Mouse (Mus musculus) ZHBTc4 (cell line): ENCODE results near the gene Sycp3.
A peak's percentile ranks its signal among the peaks of the same experiment; 100 is the strongest.

ENCODE experiments used
- DNase-seq: peaks from one replicate; pipeline ENCODE4 v3.0.0-alpha.2; 2011; ENCODE audit warnings: low read depth, low spot score

Gene Sycp3

DNA sequence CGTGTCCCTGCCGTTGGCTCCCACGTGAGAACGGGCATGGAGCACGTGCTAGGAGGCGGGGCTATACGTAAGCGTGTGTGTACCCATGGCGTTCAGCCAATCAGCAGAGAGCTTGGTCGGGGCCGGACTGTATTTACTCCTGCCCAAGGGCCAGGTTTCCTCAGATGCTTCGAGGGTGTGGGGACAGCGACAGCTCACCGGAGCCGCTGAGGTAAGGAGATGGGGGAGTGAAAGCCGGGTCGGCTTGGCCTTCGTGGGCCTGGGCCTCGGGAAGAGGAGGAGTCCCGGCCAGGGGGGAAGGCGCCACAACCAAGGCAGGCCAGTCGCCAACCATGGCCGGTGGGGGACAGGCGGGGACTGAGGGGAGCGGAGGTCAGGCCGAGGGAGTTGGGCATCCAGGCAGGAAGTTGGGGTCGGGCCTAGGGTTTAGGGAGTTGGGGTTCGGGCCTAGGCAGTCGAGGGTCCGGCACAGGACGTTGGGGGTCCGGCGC, at the start of gene Sycp3:
Sycp3 (plus strand) TSS at position 68 of the 491 bp plus-strand sequence.
- DNase-seq, result peak; percentile 72

DNA sequence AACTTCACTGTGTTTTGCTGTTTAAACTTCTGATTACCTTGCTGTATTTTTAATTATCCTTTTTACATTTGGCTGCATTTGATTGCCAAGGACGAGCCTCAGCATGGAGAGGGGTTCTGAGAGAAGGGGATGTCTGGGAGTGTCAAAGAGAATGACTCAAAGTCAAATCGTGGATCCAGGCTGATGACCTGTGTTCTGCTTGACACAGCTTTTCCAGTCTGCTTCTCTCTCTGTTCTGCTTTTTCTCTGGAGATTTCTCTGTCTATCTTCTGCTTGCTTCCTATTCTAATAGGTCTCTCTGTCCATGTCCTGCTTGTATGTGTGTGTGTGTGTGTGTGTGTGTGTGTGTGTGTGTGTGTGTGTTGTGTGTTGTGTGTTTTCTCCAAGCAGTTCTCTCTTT, 49.6 kb upstream of the Sycp3 start:
- no peak for DNase-seq

DNA sequence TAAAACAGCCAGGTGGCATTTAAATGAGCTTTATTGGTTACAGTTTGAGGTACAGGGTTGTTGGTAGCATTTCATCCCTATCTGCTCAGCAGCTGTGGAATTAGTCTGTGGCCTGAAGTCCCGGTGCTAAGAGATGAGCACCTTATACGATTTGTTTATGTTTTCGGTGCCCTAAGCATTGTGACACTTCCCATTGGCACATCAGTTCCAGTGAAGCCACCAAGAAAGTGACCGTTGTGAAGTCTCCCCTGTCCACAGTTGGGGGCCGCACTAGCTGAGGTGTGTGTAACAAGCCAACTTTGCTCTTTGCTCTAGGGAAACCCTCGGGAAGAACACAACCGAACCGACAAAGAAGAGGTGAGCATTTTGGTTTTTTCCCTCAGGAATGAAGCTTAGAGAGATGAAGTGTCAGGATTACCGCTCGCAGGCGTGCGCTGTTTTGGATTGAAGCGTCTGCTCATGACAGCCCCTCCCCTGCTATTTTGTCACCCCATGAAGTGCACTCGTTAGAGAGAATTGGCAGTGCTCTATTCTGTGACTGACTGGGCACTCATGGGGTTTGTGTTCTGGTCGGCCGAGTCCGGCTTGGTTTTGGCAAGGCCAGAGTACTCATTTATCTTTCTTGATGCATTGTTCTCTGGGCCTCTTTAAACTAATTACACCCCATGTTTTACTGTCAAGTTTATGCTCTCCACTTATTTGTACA, 46.9 kb upstream of the Sycp3 start:
- DNase-seq, result no peak

DNA sequence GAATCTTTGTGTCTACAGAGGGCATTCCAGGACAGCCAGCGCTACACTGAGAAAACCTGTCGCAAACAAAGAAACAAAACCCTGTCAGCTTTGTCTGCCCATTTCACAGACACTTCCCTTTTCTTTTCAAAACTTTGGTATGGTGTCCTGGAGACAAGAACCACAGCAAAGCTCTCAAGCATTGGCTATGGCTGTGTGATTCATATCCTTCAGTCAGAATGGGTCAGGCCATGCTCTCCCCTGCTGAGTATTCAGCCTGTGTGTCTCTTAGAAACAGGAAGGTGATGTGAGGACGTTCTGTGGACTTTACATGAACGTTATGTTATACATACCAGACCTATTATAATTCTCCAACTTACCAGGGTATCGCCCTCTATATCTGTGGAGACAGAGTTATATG, 41.7 kb upstream of the Sycp3 start:
- DNase-seq, result no peak

DNA sequence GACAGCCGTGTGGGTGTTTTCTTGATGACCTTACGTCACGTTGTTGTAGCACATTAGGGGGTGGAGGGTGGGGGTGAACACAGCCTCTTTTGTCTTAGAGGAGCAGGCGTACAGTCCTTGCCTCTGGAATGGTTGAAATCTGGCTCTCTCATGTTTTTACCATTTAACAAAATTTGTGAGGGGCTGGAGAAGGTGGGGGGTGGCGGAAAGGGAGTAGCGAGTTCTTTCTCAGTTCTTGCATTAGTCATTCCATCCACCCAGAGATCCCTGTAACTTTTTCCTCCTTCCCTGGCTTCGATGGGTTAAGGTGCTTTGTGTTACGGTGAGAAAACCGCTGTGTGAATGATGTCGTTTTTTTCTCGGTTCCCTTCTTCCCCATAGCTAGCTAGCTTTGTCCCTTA, 39.2 kb upstream of the Sycp3 start:
- DNase-seq, result no peak

DNA sequence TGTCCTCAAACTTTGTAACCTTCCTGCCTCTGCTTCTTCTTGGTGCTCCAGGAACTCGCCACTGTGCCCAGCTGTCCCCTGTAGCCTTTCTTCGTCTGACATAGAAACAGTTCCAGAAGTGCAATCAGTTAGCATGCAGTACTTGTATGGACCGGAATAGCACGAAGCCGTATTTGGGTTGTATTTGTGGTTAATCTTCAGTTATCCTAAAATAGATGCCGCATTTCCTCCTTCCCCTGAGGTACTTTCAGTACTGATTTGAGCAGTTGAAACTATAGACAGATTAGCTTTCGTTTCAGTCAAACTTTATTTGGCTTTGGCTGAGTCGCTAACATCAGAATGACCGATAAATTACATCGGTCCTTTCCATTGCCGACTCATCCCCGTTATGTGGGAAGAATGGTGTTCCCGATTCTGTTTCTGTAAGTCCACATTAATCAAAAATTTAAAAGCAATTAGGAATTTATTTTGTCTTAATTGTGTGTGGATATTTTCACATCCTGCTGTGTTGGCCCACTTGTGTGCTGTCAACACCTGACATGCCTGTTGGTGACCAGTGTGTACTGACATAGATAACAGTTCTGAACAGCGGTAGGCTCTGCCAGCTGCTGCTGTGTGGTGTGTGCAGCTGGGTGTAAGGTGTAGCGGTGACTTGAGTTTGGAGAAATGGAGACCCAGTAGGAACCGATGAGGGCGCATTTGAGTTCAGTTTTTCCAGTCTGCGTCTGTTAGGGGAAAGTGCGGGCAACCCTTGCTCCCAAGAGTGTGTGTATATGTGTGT, 38.5 kb upstream of the Sycp3 start:
- DNase-seq, result no peak

DNA sequence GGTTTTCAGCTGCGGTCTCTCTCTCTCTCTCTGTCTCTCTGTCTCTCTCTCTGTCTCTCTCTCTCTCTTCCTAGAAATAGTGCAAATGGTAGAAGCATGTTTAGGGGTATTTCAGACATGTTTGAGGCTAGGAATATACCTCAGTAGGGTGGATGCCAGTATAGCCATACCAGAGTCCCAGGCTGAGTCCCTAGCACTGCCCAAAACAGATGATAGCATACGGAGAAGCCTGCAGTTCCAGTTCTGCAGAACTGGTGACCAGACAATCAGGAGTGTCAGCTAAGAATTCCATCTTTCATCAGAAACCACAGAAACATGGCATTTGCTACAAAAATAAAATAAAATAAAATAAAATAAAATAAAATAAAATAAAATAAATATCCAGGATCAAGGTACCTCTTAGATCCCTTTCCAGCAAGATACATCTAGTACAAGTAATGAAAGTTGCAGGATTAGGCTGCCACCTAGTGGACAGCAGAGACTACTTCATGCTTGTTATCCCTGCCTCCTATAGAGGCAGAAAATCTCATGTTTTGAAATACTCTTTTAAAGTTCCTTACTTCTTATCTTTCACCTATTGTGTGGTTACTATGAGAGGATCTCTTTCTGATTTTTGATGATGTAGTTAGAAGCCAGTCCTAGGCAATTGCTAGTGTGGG, 33.1 kb upstream of the Sycp3 start:
- DNase-seq, result peak; percentile 76

DNA sequence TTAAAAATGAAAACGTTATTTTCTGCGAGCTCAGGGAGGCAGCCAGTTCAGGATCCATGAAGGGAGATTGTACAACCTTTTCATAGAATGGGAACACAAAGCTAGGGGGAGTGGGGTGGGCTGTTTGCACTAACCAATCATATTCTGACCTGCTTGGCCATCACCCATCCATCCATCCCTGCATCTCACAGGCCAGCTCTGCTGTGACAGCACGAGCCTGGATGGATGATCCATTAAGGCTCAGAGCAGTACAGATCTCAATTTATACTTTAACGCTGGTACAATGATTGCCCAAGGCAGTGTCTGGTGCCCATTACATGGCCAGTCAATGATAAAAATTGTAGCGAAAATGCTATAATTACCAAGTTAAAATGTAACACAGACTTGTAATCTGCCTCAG, 32.5 kb upstream of the Sycp3 start:
- DNase-seq, result no peak

DNA sequence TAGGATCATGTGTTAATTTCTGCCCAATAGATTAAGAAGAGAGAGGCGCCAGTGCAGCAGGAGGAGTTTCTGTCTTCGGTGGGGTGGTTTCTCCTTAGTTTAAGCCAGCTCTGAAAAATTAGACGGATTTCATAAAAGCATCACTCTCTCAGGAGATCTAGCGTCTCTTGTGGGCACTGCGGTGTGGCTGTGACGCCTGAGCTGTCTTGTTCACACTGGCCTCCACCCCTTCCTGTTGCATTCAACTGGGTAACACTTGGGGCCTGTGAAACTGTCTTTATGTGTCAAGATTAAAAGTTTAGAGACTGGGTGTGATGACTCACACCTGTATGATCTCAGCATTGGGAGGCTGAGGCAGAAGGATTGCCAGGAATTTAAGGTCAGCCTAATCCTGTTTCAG, 31.4 kb upstream of the Sycp3 start:
- no peak for DNase-seq

DNA sequence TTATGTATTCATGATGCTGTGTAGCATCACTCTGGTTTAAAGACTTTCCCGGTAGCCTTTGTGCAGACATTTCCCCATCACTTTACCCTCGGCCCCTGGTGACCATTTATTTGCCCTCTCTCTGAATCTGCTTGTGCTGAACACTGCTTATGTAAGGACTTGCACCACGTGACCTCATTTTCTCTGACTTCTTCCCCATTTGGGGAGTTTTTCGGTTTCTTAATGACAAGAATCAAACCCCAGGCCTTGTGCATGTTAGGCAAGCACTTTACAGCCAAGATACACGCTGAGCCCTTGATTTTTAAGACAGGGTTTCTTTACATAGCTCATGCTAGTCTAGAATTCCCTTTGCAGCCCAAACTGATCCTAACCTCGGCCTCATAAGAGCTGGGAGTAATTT, 18.1 kb upstream of the Sycp3 start:
- no peak for DNase-seq

DNA sequence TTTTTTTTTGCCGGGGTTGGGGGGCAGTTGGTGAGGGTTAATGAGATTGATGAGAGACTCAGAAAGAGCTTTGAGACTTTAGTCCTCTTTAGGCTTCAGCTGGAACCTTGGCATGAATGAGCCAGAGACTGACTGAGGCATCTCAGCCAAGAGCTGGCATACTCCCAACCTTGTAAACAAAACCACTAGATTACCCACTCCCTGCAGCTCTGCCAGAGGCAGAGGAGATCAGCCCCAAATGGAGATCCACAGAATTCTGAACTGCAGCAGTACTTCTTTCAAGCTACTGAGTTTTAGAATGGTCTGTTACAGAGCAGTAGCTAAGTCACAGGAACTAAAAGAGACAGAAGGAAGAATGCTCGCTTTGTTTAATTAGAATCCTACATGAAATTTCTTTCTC, 8.1 kb upstream of the Sycp3 start:
- no peak for DNase-seq

DNA sequence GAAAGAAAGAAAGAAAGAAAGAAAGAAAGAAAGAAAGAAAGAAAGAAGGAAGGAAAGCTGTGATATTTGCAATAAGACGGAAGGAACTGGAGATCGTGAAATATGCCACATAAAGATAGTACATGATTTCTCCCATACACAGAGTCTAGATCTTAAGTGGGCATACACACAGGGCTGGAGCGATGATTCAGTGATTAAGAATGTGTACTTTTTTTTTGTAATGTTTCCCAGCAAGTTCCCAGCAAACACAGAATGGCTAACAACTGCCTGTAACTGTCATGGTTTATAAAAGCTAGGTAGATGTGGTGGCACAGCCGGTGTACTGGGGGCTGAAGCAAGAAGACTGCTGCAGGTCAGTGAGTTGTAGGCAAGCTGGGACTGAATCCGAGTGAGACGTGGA, 7.4 kb upstream of the Sycp3 start:
- no peak for DNase-seq

DNA sequence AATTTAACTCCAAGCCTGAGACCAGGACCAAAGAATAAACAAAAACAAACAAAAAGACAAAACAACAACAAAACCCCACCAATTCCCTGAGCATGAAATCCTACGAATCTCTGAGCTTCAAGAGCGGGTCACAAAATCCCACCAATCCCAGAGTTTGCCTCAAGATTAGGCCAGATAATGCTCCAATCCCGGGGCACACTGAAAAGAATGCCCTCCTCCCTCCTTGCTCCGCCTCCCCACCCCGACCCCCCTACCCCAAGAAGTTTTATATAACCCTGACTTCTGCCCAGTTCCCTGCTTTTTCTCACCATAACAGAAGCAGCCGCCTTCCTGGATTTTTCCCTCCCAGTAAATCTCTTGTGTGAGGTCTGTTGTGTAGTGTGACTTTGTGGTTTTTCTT, 1.6 kb upstream of the Sycp3 start:
- DNase-seq, result peak; percentile 37

DNA sequence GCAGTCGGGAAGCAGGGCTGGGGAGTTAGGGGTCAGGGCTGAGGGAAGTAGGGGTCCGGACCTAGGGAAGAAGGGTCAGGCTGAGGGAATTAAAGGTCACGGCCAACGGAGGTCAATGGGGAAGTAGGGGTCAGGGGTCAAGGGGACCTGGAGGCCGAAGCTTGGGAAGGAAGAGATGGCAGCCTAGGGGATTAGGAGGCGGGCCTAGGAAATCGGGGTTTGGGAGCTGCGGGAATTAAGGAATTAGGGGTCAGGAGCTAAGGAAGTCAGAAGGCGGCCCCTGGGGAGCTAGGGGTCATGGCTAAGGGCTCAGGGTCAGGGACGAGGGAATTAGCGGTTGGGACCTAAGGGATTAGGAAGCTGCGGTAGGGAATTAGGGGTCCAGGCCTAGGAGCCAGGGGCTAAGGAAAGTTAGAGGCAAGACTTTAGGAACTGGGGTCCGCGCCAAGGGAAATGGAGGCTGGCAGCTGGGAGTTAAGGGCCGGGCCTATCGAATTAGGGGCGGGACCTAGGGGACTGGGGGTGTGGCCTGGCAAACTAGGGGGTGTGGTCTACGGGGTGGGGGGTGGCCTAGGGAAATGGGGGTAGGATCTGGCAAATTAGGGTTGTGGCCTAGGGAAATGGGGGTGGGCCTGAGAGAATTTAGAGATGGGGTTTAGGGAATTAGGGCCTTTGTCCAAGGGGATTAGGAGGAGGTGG, 902 bp downstream of the Sycp3 start:
- peak; percentile 68 for DNase-seq

DNA sequence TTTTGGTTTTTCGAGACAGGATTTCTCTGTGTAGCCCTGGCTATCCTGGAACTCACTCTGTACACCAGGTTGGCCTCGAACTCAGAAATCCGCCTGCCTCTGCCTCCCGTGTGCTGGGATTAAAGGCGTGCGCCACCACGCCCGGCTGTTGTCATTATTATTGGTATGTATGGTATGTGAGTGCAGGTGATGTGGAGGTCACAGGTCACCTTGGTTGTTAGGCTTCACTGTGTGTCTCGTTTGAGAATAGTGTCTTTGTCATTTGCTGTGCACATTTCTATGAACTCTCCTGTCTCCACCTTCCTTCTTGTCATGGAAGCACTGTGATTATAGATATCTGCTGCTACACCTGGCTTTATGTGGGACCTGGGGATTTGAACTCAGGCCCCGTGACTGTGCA, 23.5 kb downstream of the Sycp3 start:
- DNase-seq, result peak; percentile 86

DNA sequence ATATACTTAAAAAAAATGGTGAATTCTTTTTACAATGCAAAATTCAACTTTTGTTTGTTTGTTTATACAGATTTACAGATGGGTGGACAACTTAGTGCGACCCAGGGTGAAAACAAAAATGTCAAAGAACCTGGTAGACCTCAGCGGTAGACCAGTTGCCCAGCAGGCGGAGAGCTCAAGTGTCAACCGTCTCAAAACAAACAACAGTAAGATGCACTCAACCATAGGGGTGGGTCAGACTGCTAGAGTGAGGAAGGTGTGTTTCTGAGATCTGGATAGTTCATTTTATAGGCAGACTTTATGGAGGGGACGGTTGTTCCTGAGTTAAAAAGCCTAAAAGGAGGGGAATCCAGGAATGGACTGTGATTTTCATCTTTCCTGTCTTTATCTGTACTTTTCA, 29.3 kb downstream of the Sycp3 start:
- DNase-seq, result no peak

DNA sequence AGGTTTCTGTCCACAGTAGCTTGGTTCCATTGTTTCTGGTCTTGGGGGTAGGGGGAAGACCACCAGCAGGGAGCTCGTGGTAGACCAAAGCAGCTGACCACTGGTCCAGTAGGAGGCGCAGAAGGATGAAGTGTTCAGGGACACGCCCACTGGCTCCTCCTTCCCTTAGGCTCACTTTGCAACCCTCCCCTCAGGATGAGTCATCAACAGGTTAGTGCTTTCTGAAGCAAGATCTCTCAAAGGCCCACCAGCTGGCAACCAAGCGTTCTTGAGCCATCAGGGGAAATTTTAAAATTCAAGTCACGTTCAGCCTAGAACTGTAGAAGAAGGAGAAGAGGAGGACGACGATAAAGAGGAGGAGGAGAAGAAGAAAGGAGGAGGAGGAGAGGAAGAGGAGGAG, 32.3 kb downstream of the Sycp3 start:
- peak; percentile 72 for DNase-seq

DNA sequence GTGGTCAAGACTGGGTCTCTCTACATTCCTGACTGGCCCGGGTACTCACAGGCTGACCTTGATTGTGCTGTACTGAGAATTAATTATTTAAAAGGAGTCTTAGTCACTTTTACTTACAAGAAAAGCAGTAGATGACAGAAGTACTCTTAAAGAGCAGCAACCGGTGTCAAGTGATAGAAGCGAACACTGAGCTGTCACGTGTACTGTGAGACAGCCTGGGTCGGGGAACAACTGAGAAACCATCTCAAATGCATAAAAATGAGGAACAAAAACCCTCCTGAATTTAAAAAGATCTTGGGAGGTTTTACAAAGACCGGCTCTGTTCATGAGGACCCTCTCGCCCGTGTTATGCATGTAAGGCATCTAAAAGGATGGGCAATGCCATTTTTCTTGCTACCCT, 33.3 kb downstream of the Sycp3 start:
- DNase-seq, result no peak

DNA sequence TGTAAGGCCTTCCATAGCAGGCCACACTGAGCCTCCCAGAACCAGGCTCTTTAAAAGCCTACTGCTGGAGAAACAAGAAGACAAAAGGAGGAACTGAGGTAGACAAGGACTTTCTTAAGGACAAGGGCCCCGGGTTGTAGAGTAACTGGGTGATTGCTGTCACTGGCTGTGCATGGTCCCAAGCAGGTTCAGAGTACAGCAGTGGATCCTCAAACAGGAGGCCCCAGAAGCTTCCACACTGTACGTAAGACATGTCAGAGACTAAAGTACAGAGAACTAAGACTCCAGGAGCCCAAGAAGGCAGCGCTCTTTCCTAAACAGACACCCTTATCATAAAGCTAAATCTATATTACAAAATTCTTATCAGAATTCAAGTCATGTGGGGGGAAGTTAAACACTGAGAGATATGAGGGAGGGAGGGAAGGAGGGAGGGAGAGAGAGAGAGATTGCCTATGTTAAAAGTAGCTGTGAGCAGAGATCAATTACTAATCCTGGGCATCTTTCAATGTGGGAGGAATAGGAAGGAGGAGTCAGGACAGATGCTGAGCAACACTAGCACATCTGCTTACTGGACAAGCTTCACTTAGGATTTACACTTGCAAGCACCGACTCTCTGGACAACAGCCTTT, 35.7 kb downstream of the Sycp3 start:
- DNase-seq, result no peak

DNA sequence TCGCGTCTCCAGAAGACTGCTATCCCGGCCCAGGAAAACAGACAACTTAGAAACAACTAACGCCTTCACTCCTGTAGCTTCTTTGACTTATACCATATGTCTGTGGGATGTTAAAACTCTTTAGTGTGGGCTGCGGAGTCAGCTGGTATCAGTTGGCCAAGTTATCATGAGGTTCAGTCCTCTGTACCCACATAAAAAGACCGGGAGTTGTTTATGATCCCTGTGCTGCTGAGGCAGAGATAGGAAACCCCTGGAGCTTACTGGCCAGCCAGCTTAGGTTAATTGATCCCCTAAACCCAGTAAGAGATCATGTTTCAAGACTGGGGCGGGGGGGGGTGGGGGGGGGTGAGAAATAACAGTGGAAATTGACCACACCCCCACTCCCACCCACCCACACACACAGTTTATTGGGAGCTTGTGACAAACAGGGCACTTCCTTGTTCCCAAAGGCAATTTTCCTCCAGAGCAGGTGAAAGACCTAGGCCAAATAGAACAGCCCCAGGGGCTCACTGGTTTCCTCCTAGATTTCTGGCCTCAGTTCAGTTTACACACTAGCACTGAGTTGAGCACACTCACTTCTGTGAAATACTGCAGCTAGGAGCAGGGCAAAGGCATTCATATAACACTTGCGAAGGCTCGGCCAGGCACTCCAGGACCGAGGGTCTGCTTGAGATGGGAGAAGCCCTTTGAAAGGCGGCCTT, 37.6 kb downstream of the Sycp3 start:
- no peak for DNase-seq

DNA sequence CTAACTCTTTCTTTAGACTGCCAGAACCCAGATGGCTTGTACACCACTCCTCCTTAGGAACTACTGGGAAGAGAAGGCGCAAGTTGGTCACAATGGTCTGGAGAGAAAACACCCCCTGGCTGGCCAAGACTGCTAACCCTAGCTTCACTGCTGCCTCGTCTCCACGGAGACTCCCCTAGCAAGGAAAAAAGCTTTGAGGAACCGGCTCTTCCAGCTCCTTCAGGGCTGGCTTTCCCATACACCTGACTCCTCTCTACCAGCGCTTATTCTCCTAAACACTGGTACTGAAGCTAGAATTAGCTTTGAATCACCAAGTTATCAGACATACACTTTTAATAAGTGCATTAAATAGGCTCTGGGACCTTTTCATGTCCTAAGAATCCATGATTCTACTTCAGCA, 40.6 kb downstream of the Sycp3 start:
- no peak for DNase-seq
